In the genomic region with DNA sequence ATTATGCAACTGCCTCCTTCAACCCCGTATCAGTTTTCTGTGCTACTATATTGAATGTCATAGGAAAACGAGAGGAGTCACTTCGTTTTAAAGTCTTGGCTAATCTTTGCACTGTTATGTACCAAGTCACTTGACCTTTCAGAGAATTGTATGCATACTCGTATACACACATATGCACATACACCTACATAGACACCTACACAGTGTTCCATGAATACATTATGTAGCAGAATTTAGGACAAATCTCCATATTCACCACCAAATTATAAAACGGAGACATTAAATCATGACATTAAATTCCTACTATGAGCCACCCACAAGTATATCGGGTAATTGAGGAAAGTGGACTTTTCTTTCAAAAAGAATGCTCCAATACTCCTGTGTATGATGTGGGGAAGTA, we compare ENCODE assay signal across 19 mouse cellular contexts.
"Had no signal": no experiment of that assay in that cellular context is flagged by ENCODE, and none has a peak within 500 bp of the region (broad histone marks: within the 10 kb centered on the region; RNA-seq: fewer than 3 reads in every experiment).

No protein-coding gene starts in this region.

- ATAC-seq: midbrain, embryonic 16.5 days had no signal

- H3K27ac ChIP-seq: midbrain, embryonic 10.5 days; midbrain, embryonic 12.5 days; neural tube, embryonic 13.5 days; neural tube, embryonic 15.5 days; stomach, embryonic 15.5 days; stomach, postnatal 0 days had no signal

- DNase-seq: lung, adult 18-20 months; lung, embryonic 14.5 days; lung, postnatal 10 days; lung, postnatal 4 days; midbrain, embryonic 14.5 days; retina, postnatal 1 day; right cerebral cortex, postnatal 14 days; right cerebral cortex, postnatal 4 days; thymus, adult 18-20 months; thymus, postnatal 14 days; thymus, postnatal 36 days had no signal

- H3K4me3 ChIP-seq: midbrain, embryonic 10.5 days; midbrain, embryonic 12.5 days; myocyte; neural tube, embryonic 13.5 days; neural tube, embryonic 15.5 days; stomach, embryonic 15.5 days had no signal
